Mouse (Mus musculus) intestine, embryonic 16.5 days (tissue): ENCODE measurements around the gene I830077J02Rik. TPM values are rescaled to one million over a fixed set of nuclear protein-coding genes. Genes with fewer than 3 reads are reported as not detected.

ENCODE experiments used
- ATAC-seq: fragments of 200-750 bp; cut with Nextera tagmentation; 2 replicates; pipeline ENCODE4 v1.8.0; 2017; ENCODE audit warnings: moderate TSS enrichment, moderate library complexity
- H3K27ac ChIP-seq: fragments of 300-500 bp; sonication (generic); 2 replicates; pipeline ENCODE4 v1.5.1; 2014; ENCODE audit warnings: mild to moderate bottlenecking, low read length
- H3K27me3 ChIP-seq: fragments of 300-500 bp; sonication (generic); replicated peaks from 2 replicates; pipeline ENCODE4 v1.6.1; 2014; ENCODE audit warnings: low read length, control low read depth, mixed read lengths; ENCODE audit not compliant: control insufficient read depth, insufficient read depth
- H3K36me3 ChIP-seq: fragments of 300-500 bp; sonication (generic); 2 replicates; pipeline ENCODE4 v1.6.1; 2014; ENCODE audit warnings: low read length, control low read depth; ENCODE audit not compliant: control insufficient read depth, insufficient read depth
- H3K4me1 ChIP-seq: fragments of 300-500 bp; sonication (generic); 2 replicates; pipeline ENCODE4 v1.6.1; 2014; ENCODE audit warnings: low read length, control low read depth, mixed read lengths; ENCODE audit not compliant: control insufficient read depth, insufficient read depth
- H3K4me2 ChIP-seq: fragments of 300-500 bp; sonication (generic); 2 replicates; pipeline ENCODE4 v1.6.1; 2014; ENCODE audit warnings: low read depth, low read length, control low read depth
- H3K4me3 ChIP-seq: fragments of 300-500 bp; sonication (generic); 2 replicates; pipeline ENCODE4 v1.5.1; 2014; ENCODE audit warnings: mild to moderate bottlenecking, low read length
- H3K9ac ChIP-seq: fragments of 300-500 bp; sonication (generic); 2 replicates; pipeline ENCODE4 v1.6.1; 2014; ENCODE audit warnings: low read depth, low read length
- H3K9me3 ChIP-seq: fragments of 300-500 bp; sonication (generic); 2 replicates; pipeline ENCODE4 v1.6.1; 2016; ENCODE audit warnings: low read length, control low read depth; ENCODE audit not compliant: control insufficient read depth
- WGBS: fragments of 180-500 bp; shearing (Covaris S2); extraction: QIAGEN DNeasy Blood & Tissue Kit; methylation state at CpG from one replicate; pipeline ENCODE4 v1.1.7; 2014; 5-methylcytosine and 5-hydroxymethylcytosine counted together
- polyA plus RNA-seq: library from polyadenylated mRNA; unstranded; fragments of >200 nt; fragmentation: Nextera tagmentation; extraction: Ambion mirVana; gene quantifications from 2 replicates; pipeline ENCODE4 v1.2.1, GENCODE M21; 2015

Gene I830077J02Rik
- polyA plus RNA-seq = 1.1 and 1.7 TPM in 2 replicates

DNA sequence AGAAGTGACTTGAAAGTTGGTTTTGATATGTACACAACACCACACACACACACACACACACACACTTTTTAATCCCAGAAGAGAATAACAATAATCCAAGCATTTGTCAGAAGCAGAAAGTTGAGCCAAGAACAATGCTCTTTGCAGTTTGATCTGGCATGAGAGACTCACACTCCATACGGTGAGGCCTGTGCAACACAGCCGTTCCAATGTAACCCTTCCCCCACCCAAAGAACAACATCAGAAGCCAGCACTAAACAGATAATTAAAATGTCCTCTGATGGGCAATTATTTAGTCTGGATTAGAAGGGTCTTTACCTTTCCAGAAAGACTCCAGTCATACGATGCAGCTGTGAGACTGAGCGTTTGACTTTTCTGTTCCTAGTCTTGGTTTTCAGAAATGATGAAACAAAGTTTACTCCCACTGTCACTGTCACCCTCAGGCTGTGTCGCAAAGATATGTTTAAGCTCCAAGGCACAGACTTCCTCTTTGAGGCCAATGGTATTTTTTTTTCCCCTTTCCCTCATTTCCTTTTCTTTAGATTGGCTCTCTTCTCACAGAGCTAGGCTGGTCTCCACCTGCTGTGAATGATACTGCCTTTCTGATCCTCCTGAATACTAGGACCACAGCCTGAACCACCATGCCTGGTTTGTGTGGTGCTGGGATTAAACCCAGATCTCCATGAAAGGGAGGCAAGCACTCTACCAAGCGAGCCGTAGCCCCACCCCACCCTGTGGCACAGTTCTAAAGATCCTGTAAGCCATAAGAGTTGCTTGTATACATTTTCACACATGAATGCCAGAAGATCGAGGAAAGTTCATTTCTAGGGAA is at the start of gene I830077J02Rik:
I830077J02Rik (minus strand) TSS at position 425 of the 832 bp plus-strand sequence.
- no peak within 1 kb of the TSS for H3K27ac ChIP-seq
- no peak within 1 kb of the TSS for H3K4me2 ChIP-seq
- no peaks in the 10 kb centered on the region for H3K36me3 ChIP-seq
- no peak for ATAC-seq
- no peaks in the 10 kb centered on the region for H3K27me3 ChIP-seq
- H3K4me3 ChIP-seq = no peak within 1 kb of the TSS
- H3K9me3 ChIP-seq = no peaks in the 10 kb centered on the region
- no peak within 1 kb of the TSS for H3K9ac ChIP-seq
- 77% methylated on average over 8 of the region's 8 CpGs for WGBS
- H3K4me1 ChIP-seq = no peaks in the 10 kb centered on the region

GRCm38 (mm10) chr3:105974174-105974573 is 41.7 kb upstream of the I830077J02Rik start:
- no peak for ATAC-seq
- H3K36me3 ChIP-seq = 0 out of 2 replicates have a peak, but pooled peaks cover 2% of the 10 kb centered on the region
- H3K4me2 ChIP-seq = no peak overlapping the region
- WGBS = 90% methylated on average over 2 of the region's 2 CpGs
- no peaks in the 10 kb centered on the region for H3K9me3 ChIP-seq
- H3K27me3 ChIP-seq = no peaks in the 10 kb centered on the region
- H3K4me3 ChIP-seq = no peak overlapping the region
- H3K27ac ChIP-seq = no peak overlapping the region
- no peak overlapping the region for H3K9ac ChIP-seq
- no peaks in the 10 kb centered on the region for H3K4me1 ChIP-seq

GRCm38 (mm10) chr3:105973411-105973810 is 40.9 kb upstream of the I830077J02Rik start, which contains the start of gene Ovgp1:
Gene Ovgp1, plus strand, starts transcription at chr3:105973711.
- WGBS = 77% methylated on average over 3 of the region's 3 CpGs
- Histone ChIP-seq H3K4me3 (no peak within 1 kb of the TSS), H3K4me2 (no peak within 1 kb of the TSS), H3K9ac (no peak within 1 kb of the TSS), H3K27me3 (no peaks in the 10 kb centered on the region), H3K4me1 (no peaks in the 10 kb centered on the region), H3K36me3 (0 out of 2 replicates have a peak, but pooled peaks cover 7% of the 10 kb centered on the region), H3K27ac (no peak within 1 kb of the TSS), H3K9me3 (no peaks in the 10 kb centered on the region)
- ATAC-seq = no peak

DNA sequence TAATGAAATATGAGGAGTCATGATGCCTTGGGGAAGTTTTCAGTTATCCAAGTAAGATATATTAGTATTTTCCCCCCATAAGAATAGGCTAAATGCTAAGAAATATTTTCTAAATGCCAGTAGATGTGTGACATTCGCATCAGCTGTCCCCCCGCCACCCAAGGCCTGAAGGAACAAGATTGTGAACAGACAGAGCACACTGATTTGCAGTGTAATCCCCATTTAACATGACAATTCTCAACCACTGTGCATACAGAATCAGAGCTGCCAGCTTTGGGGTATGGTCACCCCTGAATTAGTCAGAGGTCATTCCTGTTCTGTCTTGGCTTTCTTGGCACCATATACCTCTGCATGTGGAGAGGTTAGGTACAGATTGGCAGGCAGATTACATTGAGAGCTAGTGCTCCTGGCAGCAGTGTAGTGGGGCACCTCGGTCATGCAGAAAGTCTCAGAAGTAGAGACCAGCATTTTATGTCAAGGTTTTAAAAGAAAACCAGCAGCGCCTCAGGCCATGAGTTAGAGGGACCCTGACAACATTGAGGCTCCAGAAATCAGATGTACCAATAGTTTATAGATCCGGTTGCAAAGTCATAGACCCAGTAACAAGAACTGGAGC is 39.5 kb upstream of the I830077J02Rik start:
- no peak for ATAC-seq
- Histone ChIP-seq H3K27me3 (no peaks in the 10 kb centered on the region), H3K9ac (no peak overlapping the region), H3K27ac (no peak overlapping the region), H3K4me2 (no peak overlapping the region), H3K36me3 (peaks cover 10% of the 10 kb centered on the region; the same call in 1 of the 2 replicates), H3K9me3 (no peaks in the 10 kb centered on the region), H3K4me1 (no peaks in the 10 kb centered on the region), H3K4me3 (no peak overlapping the region)
- 82% methylated on average over 5 of the region's 5 CpGs for WGBS

DNA sequence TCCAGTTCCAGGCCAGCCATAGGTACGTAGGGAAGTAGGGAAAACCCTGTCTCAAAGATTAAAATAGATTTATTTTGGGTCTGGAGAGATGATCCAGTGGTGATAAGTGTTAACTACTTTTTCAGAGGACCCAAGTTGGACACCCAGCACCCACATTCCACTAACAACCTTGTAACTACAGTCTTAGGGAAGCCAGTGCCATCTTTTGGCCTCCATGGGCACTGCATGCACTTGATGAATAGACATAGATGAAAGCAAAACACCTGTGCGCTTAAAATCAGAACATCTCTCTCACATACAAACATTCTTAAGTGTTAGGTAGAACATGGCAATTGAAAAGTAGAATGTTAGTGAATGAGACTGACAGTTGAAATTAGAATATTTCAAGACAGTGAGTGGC is 28.2 kb upstream of the I830077J02Rik start:
- Histone ChIP-seq H3K36me3 (peaks cover 19% of the 10 kb centered on the region), H3K4me1 (peaks cover 14% of the 10 kb centered on the region), H3K27ac (no peak overlapping the region), H3K4me3 (peak overlapping the region; percentile 92; the same call in 1 of the 2 replicates), H3K4me2 (no peak overlapping the region; the same call in 1 of the 2 replicates), H3K27me3 (no peaks in the 10 kb centered on the region), H3K9me3 (no peaks in the 10 kb centered on the region), H3K9ac (no peak overlapping the region)
- 96% methylated on average over 2 of the region's 2 CpGs for WGBS
- ATAC-seq = no peak

- H3K27ac ChIP-seq = peak within 1 kb of the TSS; percentile 93
- H3K4me3 ChIP-seq = peak within 1 kb of the TSS; percentile 92
- H3K9ac ChIP-seq = peak within 1 kb of the TSS; percentile 97
- H3K27me3 ChIP-seq = no peaks in the 10 kb centered on the region
- 3% methylated on average over 6 of the region's 6 CpGs for WGBS
- H3K36me3 ChIP-seq = peaks cover 12% of the 10 kb centered on the region
- no peaks in the 10 kb centered on the region for H3K9me3 ChIP-seq
- H3K4me2 ChIP-seq = peak within 1 kb of the TSS; percentile 75
- ATAC-seq = no peak
- H3K4me1 ChIP-seq = peaks cover 14% of the 10 kb centered on the region
Measured at GRCm38 (mm10) chr3:105959999-105960398, 27.5 kb upstream of the I830077J02Rik start, which contains the start of gene Atp5f1. Gene Atp5f1, minus strand, starts transcription at chr3:105960099.

DNA sequence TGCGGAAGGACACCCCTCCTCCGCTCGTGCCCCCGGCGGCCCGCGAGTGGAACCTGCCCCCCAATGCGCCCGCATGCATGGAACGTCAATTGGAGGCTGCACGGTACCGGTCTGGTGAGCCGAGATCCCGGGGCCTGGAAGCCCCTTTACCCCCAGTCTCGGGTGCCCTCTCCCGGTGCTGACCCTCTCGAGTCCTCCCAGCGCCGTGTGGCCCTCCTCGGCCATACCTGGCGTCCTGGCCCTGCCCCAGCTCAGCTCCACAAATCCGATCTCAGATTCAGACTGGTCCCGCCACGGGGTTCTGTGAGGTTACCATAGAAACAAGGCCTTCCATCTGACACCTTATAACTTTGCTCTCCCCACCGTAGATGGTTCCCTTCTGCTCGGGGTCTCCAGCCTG is 27.1 kb upstream of the I830077J02Rik start:
- Histone ChIP-seq H3K36me3 (peaks cover 10% of the 10 kb centered on the region), H3K9me3 (no peaks in the 10 kb centered on the region), H3K4me3 (peak overlapping the region; percentile 92), H3K27ac (peak overlapping the region; percentile 41; the same call in 1 of the 2 replicates), H3K4me1 (peaks cover 14% of the 10 kb centered on the region), H3K9ac (peak overlapping the region; percentile 97), H3K27me3 (no peaks in the 10 kb centered on the region), H3K4me2 (peak overlapping the region; percentile 75)
- ATAC-seq = peak; percentile 65
- WGBS = under 1% methylated on average over 26 of the region's 26 CpGs

DNA sequence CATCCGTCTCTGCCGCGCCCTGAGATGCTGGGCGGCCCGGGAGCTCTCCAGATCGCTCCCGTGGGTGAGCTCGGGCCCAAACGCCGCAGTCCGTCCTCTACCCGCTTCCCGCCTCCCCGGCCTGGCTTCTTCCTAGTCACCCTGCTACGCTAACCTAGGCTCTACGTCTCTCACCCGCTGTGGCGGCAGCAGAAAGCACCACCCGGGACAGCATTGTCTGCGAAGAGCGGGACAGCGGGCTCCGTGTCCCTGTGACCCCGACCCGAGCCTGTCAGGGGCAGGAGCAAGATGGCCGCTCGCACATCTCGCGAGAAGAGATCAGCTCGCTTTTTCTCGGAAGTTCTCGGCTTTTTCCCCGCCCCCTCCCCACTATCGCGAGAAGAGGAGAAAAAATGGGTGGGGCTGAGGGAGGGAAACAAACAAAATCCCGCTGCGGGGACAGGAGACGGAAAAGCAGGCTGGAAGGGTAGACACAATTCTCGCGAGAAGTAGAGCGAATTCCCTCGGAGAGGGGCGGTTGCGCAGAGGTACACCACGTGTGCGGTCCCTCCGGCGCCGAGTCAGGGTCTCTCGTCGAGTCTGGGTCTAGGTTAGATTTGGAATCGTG is 26.6 kb upstream of the I830077J02Rik start, which contains the start of gene Wdr77:
Wdr77 (plus strand) TSS at position 396 of the 607 bp plus-strand sequence.
- Histone ChIP-seq H3K9ac (peak within 1 kb of the TSS; percentile 97), H3K4me3 (peak within 1 kb of the TSS; percentile 92), H3K4me1 (peaks cover 14% of the 10 kb centered on the region), H3K36me3 (peaks cover 7% of the 10 kb centered on the region), H3K27me3 (no peaks in the 10 kb centered on the region), H3K4me2 (peak within 1 kb of the TSS; percentile 78), H3K9me3 (no peaks in the 10 kb centered on the region), H3K27ac (peak within 1 kb of the TSS; percentile 93)
- peak; percentile 98 for ATAC-seq
- WGBS = under 1% methylated on average over 51 of the region's 52 CpGs

- H3K36me3 ChIP-seq = peaks cover 4% of the 10 kb centered on the region
- peak overlapping the region; percentile 78 for H3K4me2 ChIP-seq
- no peak for ATAC-seq
- H3K9me3 ChIP-seq = no peaks in the 10 kb centered on the region
- WGBS = 37% methylated on average over 5 of the region's 5 CpGs
- peaks cover 14% of the 10 kb centered on the region for H3K4me1 ChIP-seq
- H3K27me3 ChIP-seq = no peaks in the 10 kb centered on the region
- peak overlapping the region; percentile 96 for H3K9ac ChIP-seq
- H3K4me3 ChIP-seq = peak overlapping the region; percentile 92
- no peak overlapping the region for H3K27ac ChIP-seq
Measured at GRCm38 (mm10) chr3:105958204-105958603, 25.7 kb upstream of the I830077J02Rik start.
